Mouse (Mus musculus) liver, postnatal 0 days (tissue): ENCODE measurements around the gene Zfp786.

ENCODE experiments used
- CTCF ChIP-seq: sonication (generic); IDR thresholded peaks from 2 replicates; pipeline ENCODE4 v1.5.1; 2016; ENCODE audit warnings: antibody characterized with exemption, low read depth
- EP300 ChIP-seq: IDR thresholded peaks from 2 replicates; pipeline ENCODE4 v1.6.1; 2016; ENCODE audit warnings: antibody characterized with exemption, low read depth, mild to moderate bottlenecking

DNA sequence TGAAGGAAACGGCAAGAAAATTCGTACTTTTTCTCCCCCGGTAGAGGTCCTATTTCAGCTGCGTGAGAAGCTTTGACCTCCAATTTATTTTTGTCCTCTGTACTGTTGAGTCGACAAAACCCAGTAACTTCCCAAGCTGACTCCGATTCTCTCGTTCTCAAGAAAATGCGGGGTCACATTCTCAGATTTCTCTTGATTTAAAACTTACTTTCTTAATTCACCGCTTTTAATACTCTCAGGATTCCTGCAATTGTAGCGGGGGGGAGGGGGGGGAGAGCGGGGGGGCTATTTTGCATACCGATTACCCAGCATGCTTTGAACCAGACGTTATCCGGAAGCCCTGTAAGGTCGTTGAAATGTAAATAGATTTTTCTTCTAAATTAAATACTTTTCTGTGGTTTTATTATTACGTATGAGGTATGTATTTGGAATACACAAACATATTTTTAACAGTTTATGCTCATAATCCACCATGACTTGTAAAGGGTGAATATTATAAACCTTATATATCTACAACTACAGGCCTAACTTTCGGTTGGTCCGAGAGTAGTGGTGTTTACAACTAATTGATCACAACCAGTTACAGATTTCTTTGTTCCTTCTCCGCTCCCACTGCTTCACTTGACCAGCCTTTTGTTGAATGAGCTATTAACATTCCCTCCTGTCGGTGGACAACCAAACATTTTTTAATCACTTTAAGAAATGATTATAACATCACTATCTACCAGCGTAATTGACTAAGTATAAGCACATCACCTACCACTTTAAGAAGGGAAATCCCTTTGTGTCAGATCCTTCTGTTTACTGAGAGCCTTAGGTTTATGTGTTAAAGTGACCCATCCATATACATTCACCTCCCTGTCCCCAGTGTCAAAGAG is 49.3 kb downstream of the Zfp786 start:
- peak; percentile 37; the same call in 1 of the 2 replicates for TF ChIP-seq EP300
- peak; percentile 15; the same call in 1 of the 2 replicates for TF ChIP-seq CTCF
